Mouse (Mus musculus) stomach, postnatal 0 days (tissue): ENCODE measurements around the gene Hoxa5. TPM values are rescaled to one million over a fixed set of nuclear protein-coding genes. Genes with fewer than 3 reads are reported as not detected.

Experiments
- ATAC-seq: fragments of 200-750 bp; cut with Nextera tagmentation; 2 replicates; pipeline ENCODE4 v1.8.0; 2017; ENCODE audit not compliant: low FRiP score, low TSS enrichment
- DNase-seq: peaks from one replicate; pipeline ENCODE4 v3.0.0-alpha.2; 2016; ENCODE audit warnings: low spot score
- H3K27ac ChIP-seq: fragments of 300-500 bp; sonication (generic); replicated peaks from 2 replicates; pipeline ENCODE4 v1.5.1; 2014; ENCODE audit warnings: mild to moderate bottlenecking, control low read depth
- H3K27me3 ChIP-seq: fragments of 300-500 bp; sonication (generic); 2 replicates; pipeline ENCODE4 v1.6.1; 2014; ENCODE audit warnings: low read length; ENCODE audit not compliant: control insufficient read depth, insufficient read depth
- H3K36me3 ChIP-seq: fragments of 300-500 bp; sonication (generic); 2 replicates; pipeline ENCODE4 v1.6.1; 2014; ENCODE audit warnings: low read length, mixed read lengths; ENCODE audit not compliant: control insufficient read depth, insufficient read depth
- H3K4me1 ChIP-seq: fragments of 300-500 bp; sonication (generic); replicated peaks from 2 replicates; pipeline ENCODE4 v1.6.1; 2014; ENCODE audit warnings: antibody characterized with exemption; ENCODE audit not compliant: control insufficient read depth, insufficient read depth
- H3K4me2 ChIP-seq: fragments of 300-500 bp; sonication (generic); replicated peaks from 2 replicates; pipeline ENCODE4 v1.6.1; 2014; ENCODE audit warnings: low read depth, mild to moderate bottlenecking, control low read depth, moderate library complexity
- H3K4me3 ChIP-seq: fragments of 300-500 bp; sonication (generic); 2 replicates; pipeline ENCODE4 v1.5.1; 2014; ENCODE audit warnings: low read depth, low read length, control low read depth
- H3K9ac ChIP-seq: fragments of 300-500 bp; sonication (generic); 2 replicates; pipeline ENCODE4 v1.6.1; 2014; ENCODE audit warnings: mild to moderate bottlenecking, low read length, control low read depth, mixed read lengths
- H3K9me3 ChIP-seq: fragments of 300-500 bp; sonication (generic); 2 replicates; pipeline ENCODE4 v1.6.1; 2016; ENCODE audit warnings: low read length; ENCODE audit not compliant: control insufficient read depth
- CTCF ChIP-seq: IDR thresholded peaks from 2 replicates; pipeline ENCODE4 v1.5.1; 2016; ENCODE audit warnings: antibody characterized with exemption, low read depth, mild to moderate bottlenecking, moderate library complexity
- EP300 ChIP-seq: optimal IDR thresholded peaks from 2 replicates; pipeline ENCODE3; 2016; ENCODE audit warnings: antibody characterized with exemption
- WGBS: fragments of 180-500 bp; shearing (Covaris S2); extraction: QIAGEN DNeasy Blood & Tissue Kit; methylation state at CpG from one replicate; pipeline ENCODE4 v1.1.7; 2014; 5-methylcytosine and 5-hydroxymethylcytosine counted together
- polyA plus RNA-seq: library from polyadenylated mRNA; unstranded; fragments of >200 nt; fragmentation: Nextera tagmentation; extraction: Ambion mirVana; gene quantifications from 2 replicates; pipeline ENCODE4 v1.2.1, GENCODE M21; 2015

Gene Hoxa5
- polyA plus RNA-seq, 1 experiment from 2014 or later, result 8.4 TPM

DNA sequence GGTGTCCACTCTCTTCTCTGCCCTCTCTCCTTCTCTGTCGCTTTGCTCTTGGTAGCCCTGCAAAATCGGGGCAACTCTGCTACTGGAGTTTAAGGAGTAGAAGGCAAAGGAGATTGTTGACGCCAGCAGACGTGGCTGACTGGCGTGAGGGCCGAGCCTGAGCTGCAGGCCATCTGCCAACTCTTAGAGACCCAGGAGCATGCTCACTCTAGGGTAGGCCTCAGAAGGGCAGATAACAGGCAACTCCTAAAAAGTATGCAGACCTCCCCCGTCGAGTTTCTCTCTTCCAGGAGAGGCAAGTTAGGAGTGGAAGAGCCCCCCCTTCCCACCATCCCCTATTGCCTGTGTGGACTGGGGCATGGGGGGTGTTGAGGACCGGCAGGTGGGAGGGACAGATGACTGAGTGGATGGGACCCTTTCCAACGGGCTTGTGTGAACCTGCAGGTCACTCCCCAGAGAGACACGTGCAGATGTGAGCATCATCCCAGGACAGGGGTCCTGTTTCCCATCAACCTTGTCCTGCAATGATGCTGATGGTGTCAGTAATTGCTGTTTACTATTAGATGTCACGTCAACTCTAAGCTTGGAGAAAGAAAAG is 45.1 kb downstream of the Hoxa5 start:
- Histone ChIP-seq H3K27me3 (no peaks in the 10 kb centered on the region; the same call in 1 of the 2 replicates), H3K4me1 (no peaks in the 10 kb centered on the region), H3K27ac (peak overlapping the region; percentile 92), H3K4me3 (peak overlapping the region; percentile 70), H3K36me3 (no peaks in the 10 kb centered on the region), H3K4me2 (peak overlapping the region; percentile 91), H3K9me3 (no peaks in the 10 kb centered on the region), H3K9ac (peak overlapping the region; percentile 78)
- DNase-seq, result peak; percentile 36
- WGBS, result 7% methylated on average over 12 of the region's 12 CpGs
- TF ChIP-seq CTCF (no peak), EP300 (no peak)
- ATAC-seq, result peak; percentile 24; the same call in 1 of the 2 replicates

- Histone ChIP-seq H3K4me3 (peak within 1 kb of the TSS; percentile 70), H3K4me1 (no peaks in the 10 kb centered on the region), H3K9ac (peak within 1 kb of the TSS; percentile 78), H3K27me3 (no peaks in the 10 kb centered on the region; the same call in 1 of the 2 replicates), H3K4me2 (peak within 1 kb of the TSS; percentile 91), H3K36me3 (no peaks in the 10 kb centered on the region), H3K27ac (peak within 1 kb of the TSS; percentile 92), H3K9me3 (no peaks in the 10 kb centered on the region)
- ATAC-seq (peak; percentile 89), DNase-seq (peak; percentile 82)
- TF ChIP-seq CTCF (no peak), EP300 (no peak)
- WGBS, result 1% methylated on average over 50 of the region's 55 CpGs
These were observed 45.9 kb downstream of the Hoxa5 start, which contains the start of gene Hoxa1 for GRCm38 (mm10) chr6:52158276-52159051. TSS of gene Hoxa1 (minus strand) at chr6:52158317.

GRCm38 (mm10) chr6:52157466-52158275 is 46.7 kb downstream of the Hoxa5 start:
- ATAC-seq (no peak), DNase-seq (no peak)
- H3K36me3 ChIP-seq, result no peaks in the 10 kb centered on the region
- H3K9ac ChIP-seq, result no peak overlapping the region
- peak overlapping the region; percentile 70 for H3K4me3 ChIP-seq
- TF ChIP-seq EP300, result no peak
- no peak for TF ChIP-seq CTCF
- H3K4me1 ChIP-seq, result no peaks in the 10 kb centered on the region
- H3K27me3 ChIP-seq, result no peaks in the 10 kb centered on the region
- H3K27ac ChIP-seq, result no peak overlapping the region
- WGBS, result 8% methylated on average over 32 of the region's 32 CpGs
- peak overlapping the region; percentile 91 for H3K4me2 ChIP-seq
- no peaks in the 10 kb centered on the region for H3K9me3 ChIP-seq

- Histone ChIP-seq H3K27ac (no peak overlapping the region), H3K4me1 (no peaks in the 10 kb centered on the region), H3K4me2 (no peak overlapping the region), H3K4me3 (no peak overlapping the region), H3K36me3 (no peaks in the 10 kb centered on the region), H3K9ac (no peak overlapping the region), H3K9me3 (no peaks in the 10 kb centered on the region), H3K27me3 (0 out of 2 replicates have a peak, but pooled peaks cover 2% of the 10 kb centered on the region)
- ATAC-seq, result no peak
- 54% methylated on average over 20 of the region's 20 CpGs for WGBS
- TF ChIP-seq EP300 (no peak), CTCF (no peak)
- DNase-seq, result no peak
These were observed 47.7 kb downstream of the Hoxa5 start for GRCm38 (mm10) chr6:52156551-52157200.

DNA sequence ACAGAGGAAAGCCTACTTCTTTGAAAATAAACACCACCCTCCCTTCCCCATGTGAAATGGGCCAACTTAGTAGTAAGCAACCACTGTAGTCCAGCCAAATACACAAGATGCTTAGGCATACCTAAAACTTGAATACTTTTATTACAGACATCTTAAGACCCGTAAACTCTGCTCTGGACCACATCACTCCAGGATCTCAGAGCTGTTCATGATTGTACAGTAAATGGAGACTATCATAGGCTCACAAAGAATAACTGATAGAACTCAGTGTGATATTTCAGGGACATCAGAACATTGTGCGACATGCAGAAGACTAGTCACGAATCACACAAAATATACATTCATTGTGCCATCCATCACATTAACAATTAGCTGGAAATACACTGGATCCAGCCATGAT is 48.9 kb downstream of the Hoxa5 start:
- H3K27me3 ChIP-seq, result 0 out of 2 replicates have a peak, but pooled peaks cover 2% of the 10 kb centered on the region
- H3K9ac ChIP-seq, result no peak overlapping the region
- WGBS, result 66% methylated on average over 3 of the region's 3 CpGs
- no peak for TF ChIP-seq CTCF
- TF ChIP-seq EP300, result no peak
- no peaks in the 10 kb centered on the region for H3K4me1 ChIP-seq
- H3K4me2 ChIP-seq, result no peak overlapping the region
- no peak overlapping the region for H3K4me3 ChIP-seq
- ATAC-seq (no peak), DNase-seq (no peak)
- H3K36me3 ChIP-seq, result no peaks in the 10 kb centered on the region
- H3K9me3 ChIP-seq, result no peaks in the 10 kb centered on the region
- H3K27ac ChIP-seq, result no peak overlapping the region
